Mouse (Mus musculus): Measurements from ENCODE around the gene Ank2. TPM values are rescaled to one million over a fixed set of nuclear protein-coding genes. Genes with fewer than 3 reads are reported as not detected.

Gene Ank2
- polyA plus RNA-seq, 1 experiment from 2014 or later: 24.9 TPM

GRCm38 (mm10) chr3:127036118-127036517 lies 463.0 kb downstream of the Ank2 start:
- no peaks in the 10 kb centered on the region for H3K27me3 ChIP-seq (replicated peaks)
- H3K4me3 ChIP-seq (replicated peaks): no peak overlapping the region
- no peak overlapping the region for H3K4me2 ChIP-seq (replicated peaks)
- 78% methylated on average over 5 of the region's 5 CpGs for WGBS
- H3K4me1 ChIP-seq (replicated peaks): no peaks in the 10 kb centered on the region
- no peak overlapping the region for H3K9ac ChIP-seq
- no peaks in the 10 kb centered on the region for H3K9me3 ChIP-seq
- H3K36me3 ChIP-seq: no peaks in the 10 kb centered on the region
- ATAC-seq: no peak
- no peak overlapping the region for H3K27ac ChIP-seq

GRCm38 (mm10) chr3:127035540-127035939 lies 463.6 kb downstream of the Ank2 start:
- H3K36me3 ChIP-seq: no peaks in the 10 kb centered on the region
- H3K4me1 ChIP-seq (replicated peaks): no peaks in the 10 kb centered on the region
- no peak for ATAC-seq
- H3K27me3 ChIP-seq (replicated peaks): no peaks in the 10 kb centered on the region
- H3K4me2 ChIP-seq (replicated peaks): no peak overlapping the region
- H3K27ac ChIP-seq: no peak overlapping the region
- 90% methylated on average over 12 of the region's 12 CpGs for WGBS
- no peak overlapping the region for H3K4me3 ChIP-seq (replicated peaks)
- no peaks in the 10 kb centered on the region for H3K9me3 ChIP-seq
- no peak overlapping the region for H3K9ac ChIP-seq

- H3K36me3 ChIP-seq: no peaks in the 10 kb centered on the region
- no peak overlapping the region for H3K9ac ChIP-seq
- H3K4me3 ChIP-seq (replicated peaks): no peak overlapping the region
- no peaks in the 10 kb centered on the region for H3K9me3 ChIP-seq
- no peak overlapping the region for H3K4me2 ChIP-seq (replicated peaks)
- H3K4me1 ChIP-seq (replicated peaks): no peaks in the 10 kb centered on the region
- ATAC-seq: no peak
- no peaks in the 10 kb centered on the region for H3K27me3 ChIP-seq (replicated peaks)
- 87% methylated on average over 3 of the region's 3 CpGs for WGBS
- no peak overlapping the region for H3K27ac ChIP-seq
Observed at GRCm38 (mm10) chr3:127034983-127035382, 464.2 kb downstream of the Ank2 start.

GRCm38 (mm10) chr3:127023992-127024391 lies 475.2 kb downstream of the Ank2 start:
- ATAC-seq: no peak
- H3K27me3 ChIP-seq (replicated peaks): no peaks in the 10 kb centered on the region

GRCm38 (mm10) chr3:127020167-127020566 lies 479.0 kb downstream of the Ank2 start:
- H3K4me1 ChIP-seq (replicated peaks): peaks cover 4% of the 10 kb centered on the region; the same call in 1 of the 2 replicates
- H3K27ac ChIP-seq: 0 out of 2 replicates have a peak overlapping the region, but pooled peaks have one; percentile 5
- H3K4me2 ChIP-seq (replicated peaks): no peak overlapping the region
- no peaks in the 10 kb centered on the region for H3K9me3 ChIP-seq
- no peak overlapping the region for H3K9ac ChIP-seq
- 67% methylated on average over 1 of the region's 1 CpGs for WGBS
- no peak for ATAC-seq
- H3K36me3 ChIP-seq: no peaks in the 10 kb centered on the region
- no peak overlapping the region for H3K4me3 ChIP-seq (replicated peaks)
- no peaks in the 10 kb centered on the region for H3K27me3 ChIP-seq (replicated peaks)

More at GRCm38 (mm10) chr3:127023992-127024391, 475.2 kb downstream of the Ank2 start:
- 91% methylated on average over 4 of the region's 4 CpGs for WGBS
- Histone ChIP-seq H3K4me1 (replicated peaks) (peaks cover 4% of the 10 kb centered on the region; the same call in 1 of the 2 replicates), H3K36me3 (no peaks in the 10 kb centered on the region), H3K4me3 (replicated peaks) (no peak overlapping the region), H3K27ac (no peak overlapping the region), H3K9ac (no peak overlapping the region), H3K4me2 (replicated peaks) (no peak overlapping the region), H3K9me3 (no peaks in the 10 kb centered on the region)

GRCm38 (mm10) chr3:127019728-127020127 lies 479.4 kb downstream of the Ank2 start:
- Histone ChIP-seq H3K9me3 (no peaks in the 10 kb centered on the region), H3K36me3 (no peaks in the 10 kb centered on the region), H3K4me1 (replicated peaks) (peaks cover 4% of the 10 kb centered on the region; the same call in 1 of the 2 replicates), H3K9ac (no peak overlapping the region), H3K4me3 (replicated peaks) (no peak overlapping the region), H3K4me2 (replicated peaks) (no peak overlapping the region), H3K27ac (0 out of 2 replicates have a peak overlapping the region, but pooled peaks have one; percentile 62), H3K27me3 (replicated peaks) (no peaks in the 10 kb centered on the region)
- 47% methylated on average over 3 of the region's 3 CpGs for WGBS
- peak; percentile 39; the same call in 1 of the 2 replicates for ATAC-seq

- ATAC-seq: peak; percentile 20; the same call in 1 of the 2 replicates
- Histone ChIP-seq H3K27ac (peak overlapping the region; percentile 62; the same call in 1 of the 2 replicates), H3K4me3 (replicated peaks) (no peak overlapping the region), H3K9ac (no peak overlapping the region), H3K9me3 (no peaks in the 10 kb centered on the region), H3K4me1 (replicated peaks) (peaks cover 4% of the 10 kb centered on the region; the same call in 1 of the 2 replicates), H3K27me3 (replicated peaks) (no peaks in the 10 kb centered on the region), H3K4me2 (replicated peaks) (no peak overlapping the region), H3K36me3 (no peaks in the 10 kb centered on the region)
- WGBS: 43% methylated on average over 6 of the region's 6 CpGs
Observed at GRCm38 (mm10) chr3:127019109-127019508, 480.0 kb downstream of the Ank2 start.

- WGBS: 65% methylated on average over 3 of the region's 3 CpGs
- H3K9ac ChIP-seq: no peak overlapping the region
- H3K9me3 ChIP-seq: no peaks in the 10 kb centered on the region
- no peak overlapping the region for H3K27ac ChIP-seq
- no peaks in the 10 kb centered on the region for H3K36me3 ChIP-seq
- H3K4me3 ChIP-seq (replicated peaks): no peak overlapping the region
- no peak overlapping the region for H3K4me2 ChIP-seq (replicated peaks)
- ATAC-seq: no peak
- H3K4me1 ChIP-seq (replicated peaks): peaks cover 4% of the 10 kb centered on the region; the same call in 1 of the 2 replicates
- no peaks in the 10 kb centered on the region for H3K27me3 ChIP-seq (replicated peaks)
Observed at GRCm38 (mm10) chr3:127017523-127017922, 481.6 kb downstream of the Ank2 start.

- no peaks in the 10 kb centered on the region for H3K9me3 ChIP-seq
- peaks cover 4% of the 10 kb centered on the region; the same call in 1 of the 2 replicates for H3K4me1 ChIP-seq (replicated peaks)
- no peaks in the 10 kb centered on the region for H3K27me3 ChIP-seq (replicated peaks)
- 88% methylated on average over 6 of the region's 6 CpGs for WGBS
- no peak overlapping the region for H3K4me2 ChIP-seq (replicated peaks)
- no peak overlapping the region for H3K9ac ChIP-seq
- ATAC-seq: no peak
- no peaks in the 10 kb centered on the region for H3K36me3 ChIP-seq
- H3K4me3 ChIP-seq (replicated peaks): no peak overlapping the region
- no peak overlapping the region for H3K27ac ChIP-seq
Observed at GRCm38 (mm10) chr3:127015596-127015995, 483.6 kb downstream of the Ank2 start.

- ATAC-seq: no peak
- Histone ChIP-seq H3K9ac (no peak overlapping the region), H3K36me3 (no peaks in the 10 kb centered on the region), H3K4me1 (replicated peaks) (peaks cover 4% of the 10 kb centered on the region; the same call in 1 of the 2 replicates), H3K4me2 (replicated peaks) (no peak overlapping the region), H3K27ac (no peak overlapping the region), H3K9me3 (no peaks in the 10 kb centered on the region), H3K27me3 (replicated peaks) (no peaks in the 10 kb centered on the region), H3K4me3 (replicated peaks) (no peak overlapping the region)
- WGBS: 79% methylated on average over 6 of the region's 6 CpGs
Observed at GRCm38 (mm10) chr3:127015175-127015574, 484.0 kb downstream of the Ank2 start.

- no peaks in the 10 kb centered on the region; the same call in 1 of the 2 replicates for H3K4me1 ChIP-seq (replicated peaks)
- H3K36me3 ChIP-seq: no peaks in the 10 kb centered on the region
- H3K27ac ChIP-seq: no peak overlapping the region
- H3K9ac ChIP-seq: no peak overlapping the region
- no peak overlapping the region for H3K4me2 ChIP-seq (replicated peaks)
- ATAC-seq: no peak
- no peaks in the 10 kb centered on the region for H3K9me3 ChIP-seq
- H3K27me3 ChIP-seq (replicated peaks): no peaks in the 10 kb centered on the region
- WGBS: 89% methylated on average over 4 of the region's 4 CpGs
- H3K4me3 ChIP-seq (replicated peaks): no peak overlapping the region
Observed at GRCm38 (mm10) chr3:127013976-127014375, 485.2 kb downstream of the Ank2 start.

- 62% methylated on average over 8 of the region's 8 CpGs for WGBS
- Histone ChIP-seq H3K27ac (no peak overlapping the region), H3K36me3 (no peaks in the 10 kb centered on the region), H3K27me3 (replicated peaks) (no peaks in the 10 kb centered on the region), H3K9ac (no peak overlapping the region), H3K4me1 (replicated peaks) (no peaks in the 10 kb centered on the region), H3K9me3 (no peaks in the 10 kb centered on the region), H3K4me2 (replicated peaks) (no peak overlapping the region), H3K4me3 (replicated peaks) (no peak overlapping the region)
- ATAC-seq: no peak
Observed at GRCm38 (mm10) chr3:127012525-127012924, 486.6 kb downstream of the Ank2 start.

Data from intestine, embryonic 15.5 days (tissue).